Mouse (Mus musculus) spleen, postnatal 4 days (tissue): Measurements from ENCODE around the gene Plppr1.
"Not testable (repeated sequence)": the region's sequence is repeated elsewhere in the genome, so short reads cannot be mapped to it uniquely, and the experiment has no call there.

Experiments used
- DNase-seq, 2 experiments: peaks; one replicate each; pipeline ENCODE4 v3.0.0; 2022; ENCODE audit warnings: low spot score in 2 of 2

Plppr1 gene

GRCm38 (mm10) chr4:49383576-49384318 lies 324.7 kb downstream of the Plppr1 start:
- DNase-seq, result not testable (repeated sequence)

- DNase-seq, result no peak
These were observed 327.8 kb downstream of the Plppr1 start for GRCm38 (mm10) chr4:49386873-49387272.
